Mouse (Mus musculus) heart, postnatal 25 days (tissue): ENCODE measurements at regions not wholly inside any gene's neighbourhood (a gene's known extent, or its start where the extent isn't known, plus 50 kb on each side); places are given as distances from the start of the nearest gene placed in this dataset.

Experiments used
- DNase-seq: peaks from one replicate; pipeline ENCODE4 v3.0.0; 2022; ENCODE audit warnings: low spot score
- intact Hi-C: fragments of 180-260 bp; cut with DNase I; formaldehyde crosslinking; loops from one replicate; pipeline ENCODE4 v1.15.1; 2025

GRCm38 (mm10) chr2:178642137-178643052 is 212.1 kb downstream of the Cdh26 start:
- no peak for DNase-seq
- intact Hi-C loops: no loop called here

- no peak for DNase-seq
- intact Hi-C loops: no loop called here
Observed at GRCm38 (mm10) chr2:178643053-178643402, 212.7 kb downstream of the Cdh26 start.

GRCm38 (mm10) chr2:178643841-178644240 is 213.5 kb downstream of the Cdh26 start:
- intact Hi-C loops: no loop called here
- no peak for DNase-seq

GRCm38 (mm10) chr2:178660071-178660470 is 229.7 kb downstream of the Cdh26 start:
- intact Hi-C loops: no loop called here
- no peak for DNase-seq

GRCm38 (mm10) chr2:178662396-178662795 is 232.1 kb downstream of the Cdh26 start:
- DNase-seq: no peak
- intact Hi-C loops: no loop called here

- intact Hi-C loops: loop anchor here (2.0 to 5.0 kb wide), 3 partner anchors 93 to 238 kb away; no protein-coding TSS in a partner anchor
- no peak for DNase-seq
Observed at GRCm38 (mm10) chr2:178664977-178665376, 234.6 kb downstream of the Cdh26 start.

- DNase-seq: no peak
Observed at GRCm38 (mm10) chr2:178668451-178668850, 238.1 kb downstream of the Cdh26 start.

GRCm38 (mm10) chr2:178670952-178671351 is 240.6 kb downstream of the Cdh26 start:
- DNase-seq: no peak
- intact Hi-C loops: no loop called here

More at GRCm38 (mm10) chr2:178668451-178668850, 238.1 kb downstream of the Cdh26 start:
- intact Hi-C loops: loop anchor here (5.0 kb wide), 1 partner anchor 96 kb away; no protein-coding TSS in a partner anchor

- intact Hi-C loops: no loop called here
- no peak for DNase-seq
Observed at GRCm38 (mm10) chr2:178673621-178674020, 243.3 kb downstream of the Cdh26 start.

- intact Hi-C loops: no loop called here
- DNase-seq: no peak
Observed at GRCm38 (mm10) chr2:178674621-178675020, 244.3 kb downstream of the Cdh26 start.

- intact Hi-C loops: no loop called here
- DNase-seq: no peak
Observed at GRCm38 (mm10) chr2:178676970-178677369, 246.6 kb downstream of the Cdh26 start.

GRCm38 (mm10) chr2:178680368-178680767 is 250.0 kb downstream of the Cdh26 start:
- intact Hi-C loops: no loop called here
- DNase-seq: no peak

- no peak for DNase-seq
- intact Hi-C loops: no loop called here
Observed at GRCm38 (mm10) chr2:178684026-178684958, 254.0 kb downstream of the Cdh26 start.

- intact Hi-C loops: no loop called here
- DNase-seq: no peak
Observed at GRCm38 (mm10) chr2:178685211-178685610, 254.9 kb downstream of the Cdh26 start.

GRCm38 (mm10) chr2:178686167-178686601 is 255.9 kb downstream of the Cdh26 start:
- DNase-seq: no peak
- intact Hi-C loops: no loop called here

GRCm38 (mm10) chr2:178688586-178688985 is 258.3 kb downstream of the Cdh26 start:
- intact Hi-C loops: no loop called here
- DNase-seq: no peak

- no peak for DNase-seq
- intact Hi-C loops: no loop called here
Observed at GRCm38 (mm10) chr2:178691190-178691864, 261.0 kb downstream of the Cdh26 start.

- DNase-seq: no peak
- intact Hi-C loops: no loop called here
Observed at GRCm38 (mm10) chr2:178691865-178692228, 261.5 kb downstream of the Cdh26 start.

- DNase-seq: no peak
- intact Hi-C loops: no loop called here
Observed at GRCm38 (mm10) chr2:178692231-178692630, 261.9 kb downstream of the Cdh26 start.

GRCm38 (mm10) chr2:178698648-178699047 is 268.3 kb downstream of the Cdh26 start:
- intact Hi-C loops: no loop called here
- DNase-seq: peak; percentile 53
